Mouse (Mus musculus): ENCODE results near the gene Slc16a1. TPM values are rescaled to one million over a fixed set of nuclear protein-coding genes. Genes with fewer than 3 reads are reported as not detected.

Gene Slc16a1
- polyA plus RNA-seq, 1 experiment from 2014 or later: 45.9 TPM

GRCm38 (mm10) chr3:104643113-104643512 is 4.6 kb downstream of the Slc16a1 start:
- Histone ChIP-seq H3K9me3 (no peaks in the 10 kb centered on the region), H3K27me3 (replicated peaks; ENCODE audit: low read depth, poor library complexity, severe bottlenecking) (no peaks in the 10 kb centered on the region), H3K27ac (replicated peaks) (no peak overlapping the region), H3K4me1 (peaks cover 21% of the 10 kb centered on the region), H3K4me3 (no peak overlapping the region), H3K36me3 (replicated peaks) (no peaks in the 10 kb centered on the region)
- DNase-seq (ENCODE audit: low spot score): no peak
- 85% methylated on average over 4 of the region's 4 CpGs for WGBS

GRCm38 (mm10) chr3:104643810-104644270 is 5.4 kb downstream of the Slc16a1 start:
- Histone ChIP-seq H3K36me3 (replicated peaks) (no peaks in the 10 kb centered on the region), H3K9me3 (no peaks in the 10 kb centered on the region), H3K4me1 (peaks cover 21% of the 10 kb centered on the region), H3K27me3 (replicated peaks; ENCODE audit: low read depth, poor library complexity, severe bottlenecking) (no peaks in the 10 kb centered on the region), H3K4me3 (no peak overlapping the region), H3K27ac (replicated peaks) (no peak overlapping the region)
- 14% methylated on average over 2 of the region's 2 CpGs for WGBS
- peak; percentile 45 for DNase-seq (ENCODE audit: low spot score)

- no peaks in the 10 kb centered on the region for H3K36me3 ChIP-seq (replicated peaks)
- H3K27ac ChIP-seq (replicated peaks): no peak overlapping the region
- 94% methylated on average over 1 of the region's 1 CpGs for WGBS
- no peaks in the 10 kb centered on the region for H3K9me3 ChIP-seq
- peaks cover 17% of the 10 kb centered on the region for H3K4me1 ChIP-seq
- H3K4me3 ChIP-seq: no peak overlapping the region
- H3K27me3 ChIP-seq (replicated peaks; ENCODE audit: low read depth, poor library complexity, severe bottlenecking): no peaks in the 10 kb centered on the region
- no peak for DNase-seq (ENCODE audit: low spot score)
These were observed 5.9 kb downstream of the Slc16a1 start for GRCm38 (mm10) chr3:104644371-104644770.

- no peak overlapping the region for H3K27ac ChIP-seq (replicated peaks)
- no peak overlapping the region for H3K4me3 ChIP-seq
- H3K4me1 ChIP-seq: no peaks in the 10 kb centered on the region
- WGBS: 91% methylated on average over 4 of the region's 4 CpGs
- DNase-seq (ENCODE audit: low spot score): no peak
- H3K9me3 ChIP-seq: no peaks in the 10 kb centered on the region
- H3K27me3 ChIP-seq (replicated peaks; ENCODE audit: low read depth, poor library complexity, severe bottlenecking): no peaks in the 10 kb centered on the region
- H3K36me3 ChIP-seq (replicated peaks): peaks cover 75% of the 10 kb centered on the region
These were observed 15.8 kb downstream of the Slc16a1 start for GRCm38 (mm10) chr3:104654219-104654618.

- H3K36me3 ChIP-seq (replicated peaks): peaks cover 75% of the 10 kb centered on the region
- WGBS: 96% methylated on average over 4 of the region's 4 CpGs
- H3K4me1 ChIP-seq: no peaks in the 10 kb centered on the region
- H3K4me3 ChIP-seq: no peak overlapping the region
- H3K27me3 ChIP-seq (replicated peaks; ENCODE audit: low read depth, poor library complexity, severe bottlenecking): no peaks in the 10 kb centered on the region
- no peak overlapping the region for H3K27ac ChIP-seq (replicated peaks)
- no peak for DNase-seq (ENCODE audit: low spot score)
- H3K9me3 ChIP-seq: no peaks in the 10 kb centered on the region
These were observed 16.5 kb downstream of the Slc16a1 start for GRCm38 (mm10) chr3:104654921-104655320.

- Histone ChIP-seq H3K4me3 (no peak overlapping the region), H3K4me1 (0 out of 2 replicates have a peak, but pooled peaks cover 4% of the 10 kb centered on the region), H3K27ac (replicated peaks) (no peak overlapping the region), H3K27me3 (replicated peaks; ENCODE audit: low read depth, poor library complexity, severe bottlenecking) (no peaks in the 10 kb centered on the region), H3K9me3 (no peaks in the 10 kb centered on the region), H3K36me3 (replicated peaks) (peaks cover 44% of the 10 kb centered on the region)
- WGBS: 95% methylated on average over 2 of the region's 2 CpGs
- no peak for DNase-seq (ENCODE audit: low spot score)
These were observed 20.2 kb downstream of the Slc16a1 start for GRCm38 (mm10) chr3:104658706-104659105.

- H3K4me3 ChIP-seq: no peak overlapping the region
- DNase-seq (ENCODE audit: low spot score): no peak
- no peak overlapping the region for H3K27ac ChIP-seq (replicated peaks)
- no peaks in the 10 kb centered on the region for H3K27me3 ChIP-seq (replicated peaks; ENCODE audit: low read depth, poor library complexity, severe bottlenecking)
- 90% methylated on average over 4 of the region's 4 CpGs for WGBS
- H3K4me1 ChIP-seq: 0 out of 2 replicates have a peak, but pooled peaks cover 4% of the 10 kb centered on the region
- peaks cover 33% of the 10 kb centered on the region for H3K36me3 ChIP-seq (replicated peaks)
- no peaks in the 10 kb centered on the region for H3K9me3 ChIP-seq
These were observed 21.3 kb downstream of the Slc16a1 start for GRCm38 (mm10) chr3:104659758-104660157.

GRCm38 (mm10) chr3:104660522-104660921 is 22.1 kb downstream of the Slc16a1 start:
- Histone ChIP-seq H3K9me3 (no peaks in the 10 kb centered on the region), H3K36me3 (replicated peaks) (peaks cover 26% of the 10 kb centered on the region), H3K27me3 (replicated peaks; ENCODE audit: low read depth, poor library complexity, severe bottlenecking) (no peaks in the 10 kb centered on the region), H3K27ac (replicated peaks) (no peak overlapping the region), H3K4me1 (0 out of 2 replicates have a peak, but pooled peaks cover 4% of the 10 kb centered on the region), H3K4me3 (no peak overlapping the region)
- 83% methylated on average over 3 of the region's 3 CpGs for WGBS
- DNase-seq (ENCODE audit: low spot score): no peak

- H3K9me3 ChIP-seq: no peaks in the 10 kb centered on the region
- peaks cover 16% of the 10 kb centered on the region for H3K36me3 ChIP-seq (replicated peaks)
- 45% methylated on average over 4 of the region's 4 CpGs for WGBS
- no peak overlapping the region for H3K27ac ChIP-seq (replicated peaks)
- no peaks in the 10 kb centered on the region for H3K27me3 ChIP-seq (replicated peaks; ENCODE audit: low read depth, poor library complexity, severe bottlenecking)
- H3K4me1 ChIP-seq: 0 out of 2 replicates have a peak, but pooled peaks cover 4% of the 10 kb centered on the region
- DNase-seq (ENCODE audit: low spot score): no peak
- no peak overlapping the region for H3K4me3 ChIP-seq
These were observed 23.5 kb downstream of the Slc16a1 start for GRCm38 (mm10) chr3:104662007-104662406.

- Histone ChIP-seq H3K27me3 (replicated peaks; ENCODE audit: low read depth, poor library complexity, severe bottlenecking) (no peaks in the 10 kb centered on the region), H3K4me1 (0 out of 2 replicates have a peak, but pooled peaks cover 4% of the 10 kb centered on the region), H3K36me3 (replicated peaks) (peaks cover 8% of the 10 kb centered on the region), H3K27ac (replicated peaks) (no peak overlapping the region), H3K9me3 (no peaks in the 10 kb centered on the region), H3K4me3 (no peak overlapping the region)
- WGBS: 82% methylated on average over 11 of the region's 11 CpGs
- DNase-seq (ENCODE audit: low spot score): no peak
These were observed 24.5 kb downstream of the Slc16a1 start for GRCm38 (mm10) chr3:104662926-104663325.

- Histone ChIP-seq H3K9me3 (no peaks in the 10 kb centered on the region), H3K4me1 (peaks cover 27% of the 10 kb centered on the region), H3K27ac (replicated peaks) (no peak overlapping the region), H3K36me3 (replicated peaks) (no peaks in the 10 kb centered on the region), H3K27me3 (replicated peaks; ENCODE audit: low read depth, poor library complexity, severe bottlenecking) (no peaks in the 10 kb centered on the region), H3K4me3 (no peak overlapping the region)
- WGBS: 75% methylated on average over 4 of the region's 4 CpGs
- DNase-seq (ENCODE audit: low spot score): no peak
These were observed 28.5 kb downstream of the Slc16a1 start for GRCm38 (mm10) chr3:104666950-104667349.

GRCm38 (mm10) chr3:104667451-104667850 is 29.0 kb downstream of the Slc16a1 start:
- WGBS: 65% methylated on average over 10 of the region's 10 CpGs
- no peaks in the 10 kb centered on the region for H3K36me3 ChIP-seq (replicated peaks)
- H3K27ac ChIP-seq (replicated peaks): no peak overlapping the region
- DNase-seq (ENCODE audit: low spot score): no peak
- no peaks in the 10 kb centered on the region for H3K27me3 ChIP-seq (replicated peaks; ENCODE audit: low read depth, poor library complexity, severe bottlenecking)
- H3K9me3 ChIP-seq: no peaks in the 10 kb centered on the region
- H3K4me1 ChIP-seq: peaks cover 28% of the 10 kb centered on the region
- no peak overlapping the region for H3K4me3 ChIP-seq

- H3K4me1 ChIP-seq: peaks cover 33% of the 10 kb centered on the region
- no peaks in the 10 kb centered on the region for H3K9me3 ChIP-seq
- DNase-seq (ENCODE audit: low spot score): no peak
- no peaks in the 10 kb centered on the region for H3K36me3 ChIP-seq (replicated peaks)
- H3K27ac ChIP-seq (replicated peaks): no peak overlapping the region
- no peak overlapping the region for H3K4me3 ChIP-seq
- no peaks in the 10 kb centered on the region for H3K27me3 ChIP-seq (replicated peaks; ENCODE audit: low read depth, poor library complexity, severe bottlenecking)
- WGBS: 94% methylated on average over 5 of the region's 5 CpGs
These were observed 30.5 kb downstream of the Slc16a1 start for GRCm38 (mm10) chr3:104668989-104669388.

- Histone ChIP-seq H3K9me3 (no peaks in the 10 kb centered on the region), H3K36me3 (replicated peaks) (no peaks in the 10 kb centered on the region), H3K27me3 (replicated peaks; ENCODE audit: low read depth, poor library complexity, severe bottlenecking) (no peaks in the 10 kb centered on the region), H3K27ac (replicated peaks) (peak overlapping the region; percentile 54), H3K4me1 (peaks cover 42% of the 10 kb centered on the region), H3K4me3 (no peak overlapping the region)
- 16% methylated on average over 1 of the region's 1 CpGs for WGBS
- no peak for DNase-seq (ENCODE audit: low spot score)
These were observed 31.4 kb downstream of the Slc16a1 start for GRCm38 (mm10) chr3:104669856-104670182.

All from embryonic facial prominence, embryonic 10.5 days (tissue).